11 mouse cellular contexts compared by ENCODE assay signal in the genomic region with DNA sequence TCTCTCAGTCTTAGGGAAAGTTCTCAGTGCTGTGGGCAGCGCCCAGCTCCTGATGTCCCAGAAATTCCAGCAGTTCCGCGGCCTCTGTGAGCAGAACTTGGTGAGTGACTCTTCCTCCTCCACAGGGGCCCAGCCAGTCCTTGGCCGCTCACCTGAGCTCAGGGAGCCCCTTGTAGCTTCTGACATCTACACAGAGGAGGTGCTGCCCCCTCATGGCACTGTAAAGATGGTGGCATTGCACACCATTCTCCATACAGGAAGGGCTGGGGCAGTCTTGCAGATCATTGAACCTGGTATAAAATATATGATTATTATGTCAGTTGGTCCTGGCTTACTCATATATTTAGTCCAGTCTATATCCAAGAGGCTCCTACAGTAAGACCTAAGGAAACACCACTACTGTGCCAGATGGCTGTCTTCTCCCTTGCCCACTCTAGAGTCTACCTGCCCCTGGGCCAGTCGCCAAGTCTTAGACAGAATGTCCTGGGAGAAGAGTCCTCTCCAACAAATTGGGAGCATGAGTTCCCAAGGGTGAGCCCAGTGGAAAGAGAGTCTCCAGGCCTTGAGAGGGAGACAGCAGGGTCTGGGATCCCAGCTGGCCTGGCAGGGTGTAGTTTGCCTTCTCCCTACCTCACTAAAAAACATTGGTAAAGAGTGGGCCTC. TPM values are rescaled to one million over a fixed set of nuclear protein-coding genes. Genes with fewer than 3 reads are reported as not detected.
DNase-seq lines count a peak whose midpoint lies in the region; ATAC-seq and TF ChIP-seq lines count a peak whose summit lies in the region.
"Had no signal": no experiment of that assay in that cellular context is flagged by ENCODE, and none has a peak within 500 bp of the region (broad histone marks: within the 10 kb centered on the region; RNA-seq: fewer than 3 reads in every experiment).

No protein-coding gene starts in this region.

- no peak overlapping the region for H3K4me3 ChIP-seq in kidney, adult 2 months (ENCODE audit: insufficient read depth, low read depth, low read length)
- no peak overlapping the region for H3K4me3 ChIP-seq in neural tube, embryonic 13.5 days
- no peak overlapping the region for H3K4me3 ChIP-seq in embryonic fibroblast, embryonic 13.5 days (ENCODE audit: insufficient read depth, low read length)
- H3K4me3 ChIP-seq: limb, embryonic 12.5 days had no signal

- no peak overlapping the region for H3K27ac ChIP-seq in kidney, adult 2 months (ENCODE audit: insufficient read depth, low read depth, low read length)
- 0 out of 2 replicates have a peak overlapping the region, but pooled peaks have one; percentile 69 for H3K27ac ChIP-seq in neural tube, embryonic 13.5 days (replicated peaks)
- no peak overlapping the region for H3K27ac ChIP-seq in embryonic fibroblast, embryonic 13.5 days (ENCODE audit: insufficient read depth, low read length)
- H3K27ac ChIP-seq: limb, embryonic 12.5 days had no signal

- no peak overlapping the region for H3K4me2 ChIP-seq in neural tube, embryonic 13.5 days
- H3K4me2 ChIP-seq: limb, embryonic 12.5 days; midbrain, embryonic 11.5 days had no signal

- H3K9ac ChIP-seq in neural tube, embryonic 13.5 days, result no peak overlapping the region
- H3K9ac ChIP-seq: limb, embryonic 12.5 days had no signal

- H3K9me3 ChIP-seq in neural tube, embryonic 13.5 days, result peaks cover 7% of the 10 kb centered on the region; the same call in 1 of the 2 replicates

- H3K36me3 ChIP-seq in kidney, adult 2 months (ENCODE audit: control insufficient read depth, insufficient read depth, low read length), result peaks cover 4% of the 10 kb centered on the region
- peaks cover 91% of the 10 kb centered on the region for H3K36me3 ChIP-seq in neural tube, embryonic 13.5 days

- 70% methylated on average over 5 of the region's 5 CpGs for WGBS in kidney, adult 2 months
- 95% methylated on average over 5 of the region's 5 CpGs for WGBS in neural tube, embryonic 13.5 days

- TF ChIP-seq POLR2A in kidney, adult 2 months (IDR thresholded peaks at IDR 0.05; ENCODE audit: low read depth, low read length), result no peak
- no peak for TF ChIP-seq POLR2A in embryonic fibroblast, embryonic 13.5 days (IDR thresholded peaks at IDR 0.05; ENCODE audit: low read depth, low read length)

- no peak for ATAC-seq in neural tube, embryonic 13.5 days (ENCODE audit: low read depth)

- no peaks in the 10 kb centered on the region for H3K27me3 ChIP-seq in kidney, adult 2 months (replicated peaks; ENCODE audit: control insufficient read depth, insufficient read depth, low read length)
- H3K27me3 ChIP-seq in neural tube, embryonic 13.5 days, result no peaks in the 10 kb centered on the region
- H3K27me3 ChIP-seq: limb, embryonic 12.5 days had no signal

- TF ChIP-seq CTCF in kidney, adult 2 months (conservative IDR thresholded peaks at IDR 0.05; ENCODE audit: insufficient read depth, insufficient read length, low read depth, low read length), result peak; percentile 39; the same call in 1 of the 2 replicates
- peak; percentile 40; the same call in 1 of the 2 replicates for TF ChIP-seq CTCF in embryonic fibroblast, embryonic 13.5 days (IDR thresholded peaks at IDR 0.05; ENCODE audit: borderline replicate concordance, insufficient read depth, low read length)

- DNase-seq in kidney, adult 2 months, result no peak
- no peak for DNase-seq in kidney, adult 18-20 months
- no peak for DNase-seq in neural tube, embryonic 10.5 days (ENCODE audit: extremely low spot score, low spot score)
- DNase-seq in urinary bladder, postnatal 36 days (ENCODE audit: low spot score in 2 of 2), result no peak
- no peak for DNase-seq in right cerebral cortex, postnatal 25 days
- DNase-seq: adrenal gland, adult 8-10 months; heart, postnatal 14 days had no signal

- H3K4me1 ChIP-seq in kidney, adult 2 months (ENCODE audit: control insufficient read depth, insufficient read depth, low read length), result no peaks in the 10 kb centered on the region
- H3K4me1 ChIP-seq in neural tube, embryonic 13.5 days (replicated peaks), result peaks cover 10% of the 10 kb centered on the region
- H3K4me1 ChIP-seq in embryonic fibroblast, embryonic 13.5 days (ENCODE audit: control insufficient read depth, insufficient read depth, low read length), result no peaks in the 10 kb centered on the region

RNA-seq across cellular contexts. Expression of a gene that starts 14.2 kb away (rescaled TPM):
- polyA plus RNA-seq in kidney, adult 2 months (2012; rRNA removed), result 155 and 157 TPM in 2 replicates
- polyA plus RNA-seq in neural tube, embryonic 13.5 days (2015; fragmentation: Nextera tagmentation; extraction: Ambion mirVana), result 55.2 and 56.0 TPM in 2 replicates
- 830 and 1,112 TPM in 2 replicates for polyA plus RNA-seq in embryonic fibroblast, embryonic 13.5 days (2011; ENCODE audit: insufficient read length, low read depth, missing spikeins)
